Mouse (Mus musculus): ENCODE data around the gene Vasn.

- no peak for TF ChIP-seq POLR2A (IDR thresholded peaks at IDR 0.05; ENCODE audit: control insufficient read depth, extremely low read depth, insufficient read depth, low read length, poor library complexity)
- no peak for TF ChIP-seq CTCF (IDR thresholded peaks at IDR 0.05; ENCODE audit: borderline replicate concordance, control insufficient read depth, extremely low read depth, insufficient read depth, low read length, poor library complexity)
Measured at GRCm38 (mm10) chr16:4676836-4677235, 37.1 kb downstream of the Vasn start.
